Mouse (Mus musculus) intestine, postnatal 0 days (tissue): ENCODE results near the gene Ifitm5. TPM values are rescaled to one million over a fixed set of nuclear protein-coding genes. Genes with fewer than 3 reads are reported as not detected.

Experiments used
- ATAC-seq: fragments of 200-750 bp; cut with Nextera tagmentation; 2 replicates; pipeline ENCODE4 v1.8.0; 2017; ENCODE audit warnings: mild to moderate bottlenecking, moderate TSS enrichment, moderate library complexity
- H3K27ac ChIP-seq: fragments of 300-500 bp; sonication (generic); 2 replicates; pipeline ENCODE4 v1.5.1; 2014; ENCODE audit warnings: mild to moderate bottlenecking, low read depth, low read length, moderate library complexity
- H3K27me3 ChIP-seq: fragments of 300-500 bp; sonication (generic); replicated peaks from 2 replicates; pipeline ENCODE4 v1.6.1; 2014; ENCODE audit warnings: low read length, mixed read lengths; ENCODE audit not compliant: control insufficient read depth, insufficient read depth
- H3K36me3 ChIP-seq: fragments of 300-500 bp; sonication (generic); 2 replicates; pipeline ENCODE4 v1.6.1; 2014; ENCODE audit warnings: mild to moderate bottlenecking, moderate library complexity; ENCODE audit not compliant: control insufficient read depth, insufficient read depth
- H3K4me1 ChIP-seq: fragments of 300-500 bp; sonication (generic); replicated peaks from 2 replicates; pipeline ENCODE4 v1.6.1; 2014; ENCODE audit warnings: antibody characterized with exemption, low read length, mixed read lengths; ENCODE audit not compliant: control insufficient read depth, insufficient read depth
- H3K4me2 ChIP-seq: fragments of 300-500 bp; sonication (generic); replicated peaks from 2 replicates; pipeline ENCODE4 v1.6.1; 2014; ENCODE audit warnings: low read depth, mild to moderate bottlenecking, moderate library complexity
- H3K4me3 ChIP-seq: fragments of 300-500 bp; sonication (generic); 2 replicates; pipeline ENCODE4 v1.5.1; 2014; ENCODE audit warnings: low read depth, low read length
- H3K9ac ChIP-seq: fragments of 300-500 bp; sonication (generic); 2 replicates; pipeline ENCODE4 v1.6.1; 2014; ENCODE audit warnings: mild to moderate bottlenecking, low read depth, low read length
- H3K9me3 ChIP-seq: fragments of 300-500 bp; sonication (generic); 2 replicates; pipeline ENCODE4 v1.6.1; 2016; ENCODE audit warnings: mixed run types; ENCODE audit not compliant: control insufficient read depth
- CTCF ChIP-seq: sonication (generic); IDR thresholded peaks from 2 replicates; pipeline ENCODE4 v1.5.1; 2016; ENCODE audit warnings: low read depth, mild to moderate bottlenecking, control low read depth, antibody characterized with exemption, moderate library complexity
- WGBS: fragments of 180-500 bp; shearing (Covaris S2); extraction: QIAGEN DNeasy Blood & Tissue Kit; methylation state at CpG from one replicate; pipeline ENCODE4 v1.1.7; 2014; 5-methylcytosine and 5-hydroxymethylcytosine counted together
- polyA plus RNA-seq: library from polyadenylated mRNA; unstranded; fragments of >200 nt; fragmentation: Nextera tagmentation; extraction: Ambion mirVana; gene quantifications from 2 replicates; pipeline ENCODE4 v1.2.1, GENCODE M21; 2015

Ifitm5 gene
- polyA plus RNA-seq, 1 experiment from 2014 or later: 0.34 TPM

- no peak within 1 kb of the TSS for H3K9ac ChIP-seq
- ATAC-seq: no peak
- no peaks in the 10 kb centered on the region for H3K36me3 ChIP-seq
- no peaks in the 10 kb centered on the region for H3K9me3 ChIP-seq
- no peak within 1 kb of the TSS for H3K27ac ChIP-seq
- peak within 1 kb of the TSS; percentile 20; the same call in 1 of the 2 replicates for H3K4me3 ChIP-seq
- no peaks in the 10 kb centered on the region for H3K27me3 ChIP-seq
- 93% methylated on average over 4 of the region's 4 CpGs for WGBS
- 0 out of 2 replicates have a peak, but pooled peaks cover 7% of the 10 kb centered on the region for H3K4me1 ChIP-seq
- H3K4me2 ChIP-seq: peak within 1 kb of the TSS; percentile 42; the same call in 1 of the 2 replicates
- no peak for TF ChIP-seq CTCF
These were observed 16.8 kb upstream of the Ifitm5 start, which contains the start of gene Ifitm1 for GRCm38 (mm10) chr7:140966921-140967320. TSS of gene Ifitm1 (plus strand) at chr7:140967221.

DNA sequence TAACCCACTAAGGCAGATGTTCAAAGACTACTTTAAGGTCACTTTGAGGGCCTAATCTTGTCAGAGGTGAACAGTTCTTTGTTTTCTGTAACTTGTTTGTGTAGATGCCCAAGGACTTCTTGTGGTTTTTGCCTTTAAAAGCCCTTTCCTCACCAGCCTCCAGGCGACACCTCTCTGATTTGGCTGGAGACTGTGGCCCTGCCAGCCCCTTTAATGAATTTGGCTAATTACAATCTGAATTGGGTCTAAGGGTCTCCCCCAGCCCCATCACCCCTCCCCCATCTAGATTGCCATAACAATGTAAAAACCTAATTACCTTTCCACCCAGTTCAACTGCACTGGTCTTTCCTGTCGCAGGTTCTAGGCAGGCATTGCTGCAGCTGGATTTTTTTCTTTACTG is 12.6 kb upstream of the Ifitm5 start:
- H3K36me3 ChIP-seq: no peaks in the 10 kb centered on the region
- no peak for ATAC-seq
- H3K4me2 ChIP-seq: no peak overlapping the region
- no peak overlapping the region for H3K9ac ChIP-seq
- no peak for TF ChIP-seq CTCF
- H3K4me3 ChIP-seq: no peak overlapping the region
- H3K27me3 ChIP-seq: no peaks in the 10 kb centered on the region
- H3K9me3 ChIP-seq: no peaks in the 10 kb centered on the region
- no peak overlapping the region for H3K27ac ChIP-seq
- no peaks in the 10 kb centered on the region for H3K4me1 ChIP-seq
- WGBS: 81% methylated on average over 2 of the region's 2 CpGs

GRCm38 (mm10) chr7:140961416-140961815 is 11.3 kb upstream of the Ifitm5 start:
- WGBS: 95% methylated on average over 2 of the region's 2 CpGs
- H3K9me3 ChIP-seq: no peaks in the 10 kb centered on the region
- no peaks in the 10 kb centered on the region for H3K4me1 ChIP-seq
- no peak for ATAC-seq
- H3K27me3 ChIP-seq: no peaks in the 10 kb centered on the region
- no peak overlapping the region for H3K9ac ChIP-seq
- no peak overlapping the region for H3K27ac ChIP-seq
- no peaks in the 10 kb centered on the region for H3K36me3 ChIP-seq
- no peak for TF ChIP-seq CTCF
- no peak overlapping the region for H3K4me2 ChIP-seq
- H3K4me3 ChIP-seq: no peak overlapping the region

- WGBS: 88% methylated on average over 5 of the region's 5 CpGs
- TF ChIP-seq CTCF: no peak
- Histone ChIP-seq H3K27me3 (no peaks in the 10 kb centered on the region), H3K4me1 (no peaks in the 10 kb centered on the region), H3K27ac (no peak overlapping the region), H3K4me3 (no peak overlapping the region), H3K36me3 (no peaks in the 10 kb centered on the region), H3K9ac (no peak overlapping the region), H3K9me3 (no peaks in the 10 kb centered on the region), H3K4me2 (no peak overlapping the region)
- ATAC-seq: no peak
These were observed 9.9 kb upstream of the Ifitm5 start for GRCm38 (mm10) chr7:140960026-140960425.

DNA sequence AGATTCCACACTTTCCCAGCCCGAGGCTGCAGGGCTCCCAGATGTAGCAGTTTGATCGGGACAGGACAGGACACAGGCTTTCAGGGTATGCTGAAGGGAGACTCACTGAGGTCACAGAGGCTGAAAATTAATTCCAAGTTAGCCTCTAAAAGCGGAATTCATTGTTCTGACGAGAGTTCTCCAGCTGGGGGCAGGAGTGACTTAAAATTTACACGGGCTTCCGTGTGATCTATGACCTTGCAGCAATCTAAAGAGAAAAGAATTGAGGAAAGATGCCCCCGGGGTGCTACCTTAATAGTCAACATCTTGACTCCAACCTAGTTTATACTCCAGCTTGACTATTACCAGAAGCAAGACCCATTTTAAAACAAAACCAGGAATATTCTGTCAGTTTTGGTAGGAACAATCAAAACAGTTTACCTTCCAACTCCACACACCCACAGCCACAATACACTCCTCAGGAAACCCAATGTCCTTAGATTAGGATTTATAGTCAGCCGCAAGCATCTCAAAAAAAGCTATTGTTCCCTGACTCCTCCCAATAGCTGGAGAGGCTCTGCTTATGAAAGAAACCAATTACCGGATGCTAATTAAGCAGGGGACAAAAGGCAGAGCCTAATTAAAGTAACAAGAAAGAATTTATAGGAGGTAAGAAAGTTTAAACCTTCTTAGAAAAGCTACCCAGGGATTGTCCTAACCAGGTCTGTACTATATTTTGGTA is 9.2 kb upstream of the Ifitm5 start:
- Histone ChIP-seq H3K4me1 (no peaks in the 10 kb centered on the region; the same call in 1 of the 2 replicates), H3K4me3 (no peak overlapping the region), H3K9me3 (no peaks in the 10 kb centered on the region), H3K36me3 (no peaks in the 10 kb centered on the region), H3K27ac (no peak overlapping the region), H3K9ac (no peak overlapping the region), H3K4me2 (no peak overlapping the region), H3K27me3 (no peaks in the 10 kb centered on the region)
- TF ChIP-seq CTCF: peak; percentile 71
- no peak for ATAC-seq
- WGBS: 12% methylated on average over 9 of the region's 9 CpGs

DNA sequence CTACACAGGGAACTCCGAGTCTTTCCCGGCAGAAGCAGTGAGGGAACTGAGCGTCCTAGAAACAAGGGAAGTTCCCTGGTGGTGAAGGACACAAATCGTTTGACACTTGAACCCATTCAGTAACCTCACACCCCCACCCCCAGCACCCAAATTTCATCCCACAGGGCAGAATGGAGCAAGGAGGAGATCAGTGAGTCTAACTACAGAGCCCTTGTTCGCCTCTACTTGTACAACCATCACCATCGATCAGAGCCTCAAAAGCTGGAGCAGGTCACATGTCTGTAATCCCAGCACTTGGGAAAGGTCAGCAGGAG is 6.4 kb upstream of the Ifitm5 start:
- no peak for TF ChIP-seq CTCF
- ATAC-seq: no peak

More for the DNA sequence above, 6.4 kb upstream of the Ifitm5 start:
- peak overlapping the region; percentile 76 for H3K27ac ChIP-seq
- peaks cover 5% of the 10 kb centered on the region; the same call in 1 of the 2 replicates for H3K4me1 ChIP-seq
- H3K4me2 ChIP-seq: no peak overlapping the region
- no peaks in the 10 kb centered on the region for H3K27me3 ChIP-seq
- peaks cover 4% of the 10 kb centered on the region; the same call in 1 of the 2 replicates for H3K36me3 ChIP-seq
- H3K9ac ChIP-seq: no peak overlapping the region
- WGBS: 30% methylated on average over 6 of the region's 6 CpGs
- H3K4me3 ChIP-seq: no peak overlapping the region
- H3K9me3 ChIP-seq: no peaks in the 10 kb centered on the region
